ENCODE assay signal across 14 mouse cellular contexts in the genomic region with DNA sequence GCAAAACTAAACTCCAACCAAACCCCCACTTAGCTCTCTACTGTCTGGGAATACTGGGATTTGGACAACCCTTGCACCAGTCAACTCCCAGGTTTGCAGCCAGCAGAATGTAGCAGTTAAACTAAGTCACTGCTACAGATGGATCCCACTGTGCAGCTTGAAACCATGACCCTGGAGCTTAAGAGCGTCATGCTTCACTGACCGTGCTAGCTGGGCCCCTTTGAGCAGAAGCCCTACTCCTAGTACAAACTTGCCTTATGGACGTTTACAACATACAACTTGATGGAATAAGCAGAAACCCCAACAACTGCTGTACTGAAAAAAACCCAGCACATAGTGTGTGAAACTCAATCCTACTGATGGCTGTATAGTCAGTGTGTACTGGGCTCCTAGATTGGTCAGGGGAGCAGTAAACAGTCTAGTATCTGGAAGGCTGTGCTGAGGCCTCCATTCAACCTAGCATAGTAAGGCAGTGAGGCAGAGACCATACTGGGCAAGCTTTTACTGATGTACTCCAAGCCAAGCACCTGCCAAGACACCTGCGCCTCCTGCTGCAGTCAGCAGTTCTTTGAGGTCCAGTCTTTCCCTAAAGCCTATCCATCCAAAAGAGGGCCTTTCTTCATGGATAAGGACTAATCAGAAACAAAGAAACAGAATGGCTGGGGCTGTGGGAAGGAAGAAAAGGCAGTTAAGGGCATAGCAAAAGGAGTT.
A peak's percentile ranks its signal among the peaks of the same experiment; 100 is the strongest.
DNase-seq lines count a peak whose midpoint lies in the region; ATAC-seq and TF ChIP-seq lines count a peak whose summit lies in the region.
"Had no signal": no experiment of that assay in that cellular context is flagged by ENCODE, and none has a peak within 500 bp of the region (broad histone marks: within the 10 kb centered on the region; RNA-seq: fewer than 3 reads in every experiment).

No protein-coding gene starts in this region.

- intact Hi-C loops in heart, postnatal 14 days (cut with DNase I): loop anchor here (5.0 kb wide), 2 partner anchors 38 to 108 kb away; a partner anchor contains a TSS

- no peak for ATAC-seq in heart, embryonic 16.5 days (replicated peaks; ENCODE audit: extremely low read depth, insufficient read depth, low FRiP score)
- ATAC-seq in midbrain, embryonic 16.5 days: no peak
- ATAC-seq in liver, postnatal 0 days: no peak
- ATAC-seq: forebrain, embryonic 14.5 days; inflammation-experienced regulatory T-cells, adult 6 months had no signal

- no peak overlapping the region for H3K9ac ChIP-seq in heart, embryonic 16.5 days (ENCODE audit: low read length)
- no peak overlapping the region for H3K9ac ChIP-seq in midbrain, embryonic 16.5 days (ENCODE audit: low read depth, low read length)
- no peak overlapping the region for H3K9ac ChIP-seq in liver, postnatal 0 days (replicated peaks)
- H3K9ac ChIP-seq: embryonic facial prominence, embryonic 12.5 days; neural tube, embryonic 12.5 days had no signal

- no peak for TF ChIP-seq CTCF in liver, postnatal 0 days (IDR thresholded peaks at IDR 0.05; ENCODE audit: low read depth)

- H3K4me1 ChIP-seq in heart, embryonic 16.5 days (ENCODE audit: control insufficient read depth, insufficient read depth, low read length): peaks cover 84% of the 10 kb centered on the region
- peaks cover 40% of the 10 kb centered on the region for H3K4me1 ChIP-seq in midbrain, embryonic 10.5 days
- peaks cover 10% of the 10 kb centered on the region for H3K4me1 ChIP-seq in midbrain, embryonic 16.5 days (ENCODE audit: control insufficient read depth, insufficient read depth, low read length)
- H3K4me1 ChIP-seq in liver, postnatal 0 days (ENCODE audit: insufficient read depth): peaks cover 45% of the 10 kb centered on the region

- no peaks in the 10 kb centered on the region for H3K27me3 ChIP-seq in heart, embryonic 16.5 days (ENCODE audit: control insufficient read depth, insufficient read depth, low read length)
- no peaks in the 10 kb centered on the region for H3K27me3 ChIP-seq in midbrain, embryonic 10.5 days (ENCODE audit: low read depth, poor library complexity, severe bottlenecking)
- H3K27me3 ChIP-seq in midbrain, embryonic 16.5 days (ENCODE audit: control insufficient read depth, insufficient read depth, low read depth, low read length): no peaks in the 10 kb centered on the region
- no peaks in the 10 kb centered on the region for H3K27me3 ChIP-seq in liver, postnatal 0 days (ENCODE audit: insufficient read depth, low read length)
- H3K27me3 ChIP-seq: embryonic facial prominence, embryonic 12.5 days; megakaryocyte, embryonic 14.5 days; neural tube, embryonic 12.5 days had no signal

- peaks cover 12% of the 10 kb centered on the region for H3K36me3 ChIP-seq in heart, embryonic 16.5 days (ENCODE audit: control insufficient read depth, insufficient read depth)
- H3K36me3 ChIP-seq in midbrain, embryonic 10.5 days: peaks cover 12% of the 10 kb centered on the region
- no peaks in the 10 kb centered on the region for H3K36me3 ChIP-seq in midbrain, embryonic 16.5 days (ENCODE audit: control insufficient read depth, insufficient read depth, low read length)
- peaks cover 14% of the 10 kb centered on the region for H3K36me3 ChIP-seq in liver, postnatal 0 days (replicated peaks; ENCODE audit: insufficient read depth, low read length)

- no peak for DNase-seq in heart, postnatal 14 days
- no peak for DNase-seq in midbrain, embryonic 10.5 days (ENCODE audit: low spot score)
- DNase-seq in cerebellum, adult 9-11 months: peak; percentile 70
- DNase-seq in liver, postnatal 0 days: no peak
- DNase-seq in lung, postnatal 36 days: no peak
- DNase-seq: right cerebral cortex, adult 18-20 months; thymus, postnatal 4 days had no signal

- H3K4me2 ChIP-seq in heart, embryonic 16.5 days (ENCODE audit: low read depth, low read length): no peak overlapping the region
- no peak overlapping the region for H3K4me2 ChIP-seq in midbrain, embryonic 16.5 days (ENCODE audit: low read length)
- H3K4me2 ChIP-seq in liver, postnatal 0 days (ENCODE audit: low read depth, low read length): no peak overlapping the region
- H3K4me2 ChIP-seq: embryonic facial prominence, embryonic 12.5 days; neural tube, embryonic 12.5 days had no signal

- H3K9me3 ChIP-seq in heart, embryonic 16.5 days (replicated peaks; ENCODE audit: control insufficient read depth, low read length): no peaks in the 10 kb centered on the region
- H3K9me3 ChIP-seq in midbrain, embryonic 10.5 days (replicated peaks): no peaks in the 10 kb centered on the region
- H3K9me3 ChIP-seq in midbrain, embryonic 16.5 days (replicated peaks; ENCODE audit: control insufficient read depth, low read length, poor library complexity, severe bottlenecking): no peaks in the 10 kb centered on the region
- H3K9me3 ChIP-seq in liver, postnatal 0 days (ENCODE audit: low read length): no peaks in the 10 kb centered on the region
- H3K9me3 ChIP-seq: embryonic facial prominence, embryonic 12.5 days; megakaryocyte, embryonic 14.5 days; neural tube, embryonic 12.5 days had no signal

- H3K27ac ChIP-seq in heart, embryonic 16.5 days (ENCODE audit: low read length): peak overlapping the region; percentile 89
- 0 out of 2 replicates have a peak overlapping the region, but pooled peaks have one; percentile 3 for H3K27ac ChIP-seq in midbrain, embryonic 10.5 days (replicated peaks)
- no peak overlapping the region for H3K27ac ChIP-seq in midbrain, embryonic 16.5 days (ENCODE audit: low read length)
- 0 out of 2 replicates have a peak overlapping the region, but pooled peaks have one; percentile 19 for H3K27ac ChIP-seq in liver, postnatal 0 days (ENCODE audit: low read depth)
- H3K27ac ChIP-seq: embryonic facial prominence, embryonic 12.5 days; neural tube, embryonic 12.5 days had no signal

- 85% methylated on average over 4 of the region's 4 CpGs for WGBS in heart, embryonic 16.5 days
- 75% methylated on average over 4 of the region's 4 CpGs for WGBS in midbrain, embryonic 10.5 days
- 69% methylated on average over 4 of the region's 4 CpGs for WGBS in midbrain, embryonic 16.5 days
- WGBS in liver, postnatal 0 days (ENCODE audit: insufficient replicate concordance): 83% methylated on average over 4 of the region's 4 CpGs

- no peak overlapping the region for H3K4me3 ChIP-seq in heart, embryonic 16.5 days (ENCODE audit: low read length)
- H3K4me3 ChIP-seq in midbrain, embryonic 10.5 days: no peak overlapping the region
- no peak overlapping the region for H3K4me3 ChIP-seq in midbrain, embryonic 16.5 days (ENCODE audit: low read depth, low read length)
- H3K4me3 ChIP-seq in liver, postnatal 0 days (ENCODE audit: low read depth, low read length): no peak overlapping the region
- H3K4me3 ChIP-seq: embryonic facial prominence, embryonic 12.5 days; megakaryocyte, embryonic 14.5 days; neural tube, embryonic 12.5 days had no signal

- TF ChIP-seq EP300 in liver, postnatal 0 days (IDR thresholded peaks at IDR 0.05; ENCODE audit: low read depth): no peak
